Mouse (Mus musculus): Measurements from ENCODE around the gene Ccdc142.

GRCm38 (mm10) chr6:83125331-83125730, 23.9 kb downstream of the Ccdc142 start, which contains the start of gene Ino80b:
- TF ChIP-seq POLR2A (IDR thresholded peaks at IDR 0.05; ENCODE audit: borderline replicate concordance, extremely low read depth, low read depth, low read length) (no peak), CTCF (IDR thresholded peaks at IDR 0.05; ENCODE audit: insufficient read depth, low read length) (no peak)

All from lung, adult 2 months (tissue).